Mouse (Mus musculus) heart, adult 2 months (tissue): ENCODE results near the gene Luzp1. TPM values are rescaled to one million over a fixed set of nuclear protein-coding genes. Genes with fewer than 3 reads are reported as not detected.
A peak's percentile ranks its signal among the peaks of the same experiment; 100 is the strongest.

Experiments
- DNase-seq, 2 experiments: peaks; one replicate each; pipeline ENCODE4 v3.0.0; 2021
- H3K27ac ChIP-seq: fragments of 200-600 bp; 2 replicates; pipeline ENCODE4 v1.8.1; 2022
- H3K27me3 ChIP-seq: fragments of 200-500 bp; 2 replicates; pipeline ENCODE4 v1.6.1; 2012; ENCODE audit warnings: mild to moderate bottlenecking, low read length, inconsistent platforms, mixed read lengths; ENCODE audit not compliant: control insufficient read depth, insufficient read depth
- H3K36me3 ChIP-seq: fragments of 200-500 bp; 2 replicates; pipeline ENCODE4 v1.6.1; 2012; ENCODE audit warnings: low read length, inconsistent platforms; ENCODE audit not compliant: control insufficient read depth, insufficient read depth
- H3K4me1 ChIP-seq: fragments of 200-500 bp; 2 replicates; pipeline ENCODE4 v1.6.1; 2011; ENCODE audit warnings: low read length; ENCODE audit not compliant: control insufficient read depth, insufficient read depth
- H3K4me3 ChIP-seq: fragments of 200-600 bp; 2 replicates; pipeline ENCODE4 v1.8.1; 2022
- H3K79me2 ChIP-seq: fragments of 200-500 bp; replicated peaks from 2 replicates; pipeline ENCODE4 v1.6.1; 2012; ENCODE audit warnings: mild to moderate bottlenecking, inconsistent platforms, low read length, moderate library complexity, mixed read lengths; ENCODE audit not compliant: control insufficient read depth, insufficient read depth
- H3K9ac ChIP-seq: fragments of 200-500 bp; 2 replicates; pipeline ENCODE4 v1.6.1; 2012; ENCODE audit warnings: low read depth, mild to moderate bottlenecking, control low read depth, inconsistent platforms, low read length, mixed read lengths
- CTCF ChIP-seq: fragments of 200-600 bp; IDR thresholded peaks from 2 replicates; pipeline ENCODE4 v1.8.1; 2022; ENCODE audit warnings: antibody characterized with exemption, mild to moderate bottlenecking, moderate library complexity
- EP300 ChIP-seq: fragments of 200-500 bp; IDR thresholded peaks from 2 replicates; pipeline ENCODE4 v1.6.1; 2011; ENCODE audit warnings: low read depth, low read length, control low read depth; ENCODE audit not compliant: insufficient read depth
- POLR2A ChIP-seq: fragments of 200-500 bp; IDR thresholded peaks from 2 replicates; pipeline ENCODE4 v1.6.1; 2011; ENCODE audit warnings: mild to moderate bottlenecking, low read depth, low read length, control low read depth; ENCODE audit not compliant: insufficient read depth
- WGBS: fragments of 180-500 bp; shearing (Covaris S2); methylation state at CpG from one replicate; pipeline ENCODE4 v1.1.7; 2018; 5-methylcytosine and 5-hydroxymethylcytosine counted together
- intact Hi-C: fragments of 180-260 bp; cut with DNase I; formaldehyde crosslinking; loops from one replicate; pipeline ENCODE4 v1.15.1; 2025
- polyA plus RNA-seq: library from polyadenylated mRNA; depleted of rRNA; stranded (reverse); fragments of >200 nt; gene quantifications from 2 replicates; pipeline ENCODE4 v1.2.3, GENCODE M21; 2012
- total RNA-seq, 2 experiments: library from RNA; stranded (reverse); gene quantifications; 2 replicates each; pipeline ENCODE4 v1.2.3; 2021

Luzp1 gene
- total and polyA plus RNA-seq, 3 experiments = 11.0 to 37.8 (median 36.5) TPM

DNA sequence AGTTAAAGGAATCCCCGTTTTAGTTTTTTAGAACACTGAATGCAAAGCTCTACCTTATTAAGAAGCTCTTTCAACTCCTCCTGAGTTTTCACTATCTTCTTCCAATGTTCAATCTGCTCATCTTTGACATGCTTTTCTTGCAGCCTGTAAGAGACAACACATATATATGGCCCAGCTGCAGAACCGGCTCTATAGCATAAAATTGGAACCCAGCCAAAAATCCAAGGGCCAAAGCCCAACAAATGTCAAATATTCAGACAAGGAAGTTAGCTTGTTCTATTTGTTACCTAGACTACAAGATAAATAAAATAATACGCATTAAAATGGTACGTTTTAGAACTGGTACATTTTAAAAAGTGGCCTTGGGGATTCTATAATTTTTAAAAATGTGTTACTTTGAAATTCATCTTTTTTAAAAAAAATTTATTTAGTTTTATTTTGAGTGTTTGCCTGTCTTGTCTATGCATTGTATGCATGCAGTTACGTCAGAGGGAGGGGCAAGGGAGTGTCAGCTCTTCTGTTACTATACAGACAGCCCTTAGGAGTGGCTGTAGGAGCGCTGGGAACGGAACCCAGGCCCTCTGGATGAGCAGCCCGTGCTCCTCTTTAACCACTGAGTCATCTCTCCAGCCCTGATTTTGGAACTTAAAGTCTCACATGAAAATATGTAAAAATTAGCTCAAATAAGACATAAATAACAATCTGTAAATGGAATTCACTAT lies 90.9 kb downstream of the Luzp1 start:
- intact Hi-C loops = no loop called here
- Histone ChIP-seq H3K79me2 (no peaks in the 10 kb centered on the region), H3K9ac (no peak overlapping the region), H3K4me1 (no peaks in the 10 kb centered on the region), H3K4me3 (no peak overlapping the region), H3K36me3 (peaks cover 10% of the 10 kb centered on the region), H3K27me3 (no peaks in the 10 kb centered on the region), H3K27ac (no peak overlapping the region)
- TF ChIP-seq EP300 (no peak), CTCF (no peak), POLR2A (no peak)
- WGBS = 75% methylated on average over 8 of the region's 8 CpGs
- DNase-seq = no peak

DNA sequence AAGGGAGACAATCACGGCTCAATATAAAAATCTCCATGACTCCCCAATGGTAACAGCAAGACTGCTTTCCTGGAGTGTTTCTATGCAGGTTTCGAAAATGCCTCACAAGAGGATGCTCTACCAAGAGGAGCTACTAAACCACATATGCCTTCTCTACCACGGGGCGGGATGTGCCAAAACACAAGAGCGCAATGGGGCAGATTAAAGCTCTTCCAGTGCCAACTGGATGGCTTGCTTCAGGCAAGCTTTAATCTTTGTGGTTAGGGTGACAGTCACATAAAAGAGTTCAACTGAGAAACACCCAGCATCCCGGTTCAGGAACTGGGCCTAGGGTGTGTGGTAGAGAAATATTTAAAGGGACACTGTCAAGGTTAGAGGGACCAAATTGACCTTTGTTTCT lies 93.2 kb downstream of the Luzp1 start:
- H3K27ac ChIP-seq = no peak overlapping the region
- TF ChIP-seq CTCF (no peak), EP300 (no peak), POLR2A (no peak)
- 78% methylated on average over 6 of the region's 6 CpGs for WGBS
- no peak overlapping the region for H3K9ac ChIP-seq
- H3K36me3 ChIP-seq = peaks cover 12% of the 10 kb centered on the region
- intact Hi-C loops = no loop called here
- H3K27me3 ChIP-seq = no peaks in the 10 kb centered on the region
- H3K79me2 ChIP-seq = no peaks in the 10 kb centered on the region
- no peak overlapping the region for H3K4me3 ChIP-seq
- DNase-seq = no peak
- no peaks in the 10 kb centered on the region for H3K4me1 ChIP-seq

DNA sequence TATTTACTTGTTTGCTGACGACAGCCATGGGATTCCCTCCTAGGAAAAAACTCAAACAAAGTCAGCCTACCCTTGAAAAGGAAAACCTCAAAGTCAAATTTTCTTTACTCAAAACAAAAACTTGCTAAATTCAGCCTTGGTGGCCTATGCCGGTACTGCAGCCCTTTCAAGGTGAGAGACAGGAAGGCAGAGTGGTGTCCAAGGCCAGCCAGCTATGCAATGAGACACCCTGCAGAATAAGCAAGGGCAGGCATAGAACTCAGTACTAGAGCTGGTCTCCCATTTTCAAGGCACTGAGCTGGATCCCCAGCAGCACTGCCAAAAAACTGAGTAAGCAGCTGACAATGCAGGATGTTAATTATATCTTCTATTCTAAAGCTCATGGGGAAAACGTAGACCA lies 99.1 kb downstream of the Luzp1 start:
- H3K27ac ChIP-seq = no peak overlapping the region
- no peak for DNase-seq
- WGBS = 69% methylated on average over 3 of the region's 3 CpGs
- no peaks in the 10 kb centered on the region; the same call in 1 of the 2 replicates for H3K4me1 ChIP-seq
- peaks cover 8% of the 10 kb centered on the region for H3K36me3 ChIP-seq
- H3K9ac ChIP-seq = no peak overlapping the region
- H3K4me3 ChIP-seq = no peak overlapping the region
- H3K27me3 ChIP-seq = no peaks in the 10 kb centered on the region
- peak; percentile 53 for TF ChIP-seq CTCF
- no peak for TF ChIP-seq POLR2A
- no peaks in the 10 kb centered on the region for H3K79me2 ChIP-seq
- intact Hi-C loops = no loop called here

DNA sequence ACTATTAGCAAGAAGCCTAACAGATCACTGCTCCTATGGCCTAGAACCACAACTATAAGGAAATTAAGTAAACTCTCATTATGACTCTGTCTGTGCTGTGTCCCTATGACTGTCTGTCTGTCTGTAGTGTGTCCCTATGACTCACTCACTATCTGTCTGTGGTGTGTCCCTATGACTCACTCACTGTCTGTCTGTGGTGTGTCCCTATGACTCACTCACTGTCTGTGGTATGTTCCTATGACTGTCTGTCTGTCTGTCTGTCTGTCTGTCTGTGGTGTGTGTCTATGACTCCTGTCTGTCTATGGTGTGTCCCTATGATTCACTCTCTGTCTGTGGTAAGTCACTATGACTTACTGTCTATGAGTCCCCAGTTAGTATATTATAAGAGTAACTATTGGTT lies 100.4 kb downstream of the Luzp1 start:
- Histone ChIP-seq H3K36me3 (peaks cover 13% of the 10 kb centered on the region), H3K27me3 (no peaks in the 10 kb centered on the region)
- intact Hi-C loops = no loop called here

DNA sequence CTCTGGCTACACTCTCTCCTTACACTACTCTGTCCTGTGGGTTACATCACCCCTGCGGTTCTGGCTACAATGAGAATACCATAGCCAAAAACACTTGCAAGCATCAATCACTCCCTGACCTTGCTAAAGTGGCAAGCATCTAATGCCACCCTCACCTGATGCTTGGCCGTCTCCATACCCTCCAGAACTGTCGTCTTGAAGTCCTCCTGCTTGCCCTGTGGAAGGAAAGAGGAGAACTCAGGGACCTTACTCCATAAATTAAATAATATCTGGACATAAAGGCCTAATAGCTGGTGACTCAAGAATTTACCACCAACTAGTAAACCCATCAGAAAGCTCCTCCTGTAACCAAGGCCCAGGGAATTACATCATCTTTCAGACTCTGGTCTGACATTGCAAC lies 112.3 kb downstream of the Luzp1 start:
- no peak overlapping the region for H3K9ac ChIP-seq
- intact Hi-C loops = no loop called here
- H3K4me3 ChIP-seq = no peak overlapping the region
- peaks cover 1% of the 10 kb centered on the region; the same call in 1 of the 2 replicates for H3K79me2 ChIP-seq
- no peaks in the 10 kb centered on the region for H3K27me3 ChIP-seq
- no peak for DNase-seq
- H3K4me1 ChIP-seq = peaks cover 17% of the 10 kb centered on the region
- H3K27ac ChIP-seq = no peak overlapping the region
- 75% methylated on average over 3 of the region's 3 CpGs for WGBS
- TF ChIP-seq CTCF (no peak), POLR2A (no peak), EP300 (no peak)
- H3K36me3 ChIP-seq = peaks cover 11% of the 10 kb centered on the region

More for the DNA sequence above, 100.4 kb downstream of the Luzp1 start:
- Histone ChIP-seq H3K4me3 (no peak overlapping the region), H3K79me2 (0 out of 2 replicates have a peak, but pooled peaks cover 1% of the 10 kb centered on the region), H3K4me1 (no peaks in the 10 kb centered on the region; the same call in 1 of the 2 replicates), H3K9ac (no peak overlapping the region), H3K27ac (no peak overlapping the region)
- TF ChIP-seq EP300 = no peak
- no peak for TF ChIP-seq POLR2A
- TF ChIP-seq CTCF = no peak
- no peak for DNase-seq

DNA sequence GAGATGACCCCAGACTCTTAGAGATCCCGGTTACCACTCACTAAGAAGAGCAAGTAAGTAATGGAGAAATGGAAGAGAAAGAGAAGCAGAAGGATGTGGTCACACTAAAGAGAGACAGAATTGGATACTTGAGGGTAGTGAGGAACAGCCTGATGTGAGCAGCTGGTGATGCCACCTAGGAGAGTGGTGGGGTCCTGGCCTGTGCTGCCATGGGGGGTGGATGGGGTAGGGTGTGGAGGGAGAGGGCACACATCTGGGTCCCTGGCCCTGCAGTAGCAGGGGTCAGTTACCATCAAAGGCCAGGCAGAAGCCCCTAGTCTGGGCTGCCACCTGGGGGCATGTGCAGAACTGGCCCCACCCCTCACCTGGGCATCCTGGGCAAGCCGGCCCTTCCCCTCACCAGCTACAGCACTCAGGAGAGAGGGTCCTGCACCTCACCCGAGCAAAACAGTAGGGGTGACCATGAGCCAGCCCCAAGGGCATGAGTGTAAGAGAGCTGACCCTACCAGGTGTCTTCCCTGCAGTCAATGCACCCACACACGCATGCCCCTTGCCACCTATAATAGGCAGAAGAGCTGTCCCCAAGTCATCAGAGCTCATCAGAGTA lies 117.8 kb downstream of the Luzp1 start:
- H3K36me3 ChIP-seq = peaks cover 6% of the 10 kb centered on the region
- no peak overlapping the region for H3K4me3 ChIP-seq
- 86% methylated on average over 4 of the region's 4 CpGs for WGBS
- no peaks in the 10 kb centered on the region for H3K27me3 ChIP-seq
- intact Hi-C loops = no loop called here
- H3K79me2 ChIP-seq = peaks cover 8% of the 10 kb centered on the region
- no peak overlapping the region for H3K9ac ChIP-seq
- TF ChIP-seq CTCF = no peak
- no peak for TF ChIP-seq EP300
- H3K4me1 ChIP-seq = peaks cover 8% of the 10 kb centered on the region
- DNase-seq = no peak
- H3K27ac ChIP-seq = no peak overlapping the region
